Mouse (Mus musculus) cerebellum, adult (tissue): ENCODE data around the gene Mzf1.

Source experiments
- ATAC-seq: cut with Nextera tagmentation; 2 replicates; pipeline ENCODE4 v1.9.2; 2017; ENCODE audit warnings: mild to moderate bottlenecking, moderate library complexity, mixed read lengths; ENCODE audit not compliant: insufficient number of reproducible peaks, low FRiP score, low TSS enrichment

Mzf1 gene

DNA sequence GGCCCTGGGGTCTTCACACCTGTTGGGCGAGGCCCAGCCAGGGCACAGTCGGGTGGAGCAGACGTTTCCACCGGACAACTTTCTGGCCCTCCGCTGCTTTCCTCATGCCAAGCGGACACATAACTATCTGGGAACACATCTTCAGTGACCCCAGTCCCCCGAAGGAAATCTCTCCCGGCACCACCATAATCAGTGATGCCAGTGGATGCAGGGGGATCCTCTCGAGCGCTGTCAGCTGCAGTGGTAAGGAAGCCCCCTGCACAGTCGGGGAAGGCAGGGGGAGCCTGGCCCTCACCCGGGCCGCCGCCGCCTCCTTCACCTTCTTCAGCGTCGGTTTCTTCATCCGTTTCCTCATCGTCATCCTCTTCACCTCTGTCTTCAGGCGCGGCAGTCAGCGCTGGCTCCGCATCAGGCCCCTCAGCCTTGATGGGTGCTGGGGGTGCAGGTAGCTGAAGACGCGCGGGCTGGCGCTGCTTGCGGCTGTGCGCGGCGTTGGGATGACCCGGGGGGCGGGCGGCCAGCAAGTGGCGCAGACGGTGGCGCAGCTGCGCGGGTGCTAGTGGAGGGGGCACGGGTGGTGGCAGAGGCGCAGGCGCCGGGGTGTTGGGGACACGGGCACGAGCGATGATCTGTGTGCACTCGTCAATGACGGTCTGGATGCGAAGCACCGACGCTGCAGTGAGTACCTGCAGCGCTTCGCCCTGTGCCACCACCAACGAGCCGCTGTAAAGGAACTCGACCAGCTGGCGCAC is 47.0 kb downstream of the Mzf1 start:
- ATAC-seq: no peak

DNA sequence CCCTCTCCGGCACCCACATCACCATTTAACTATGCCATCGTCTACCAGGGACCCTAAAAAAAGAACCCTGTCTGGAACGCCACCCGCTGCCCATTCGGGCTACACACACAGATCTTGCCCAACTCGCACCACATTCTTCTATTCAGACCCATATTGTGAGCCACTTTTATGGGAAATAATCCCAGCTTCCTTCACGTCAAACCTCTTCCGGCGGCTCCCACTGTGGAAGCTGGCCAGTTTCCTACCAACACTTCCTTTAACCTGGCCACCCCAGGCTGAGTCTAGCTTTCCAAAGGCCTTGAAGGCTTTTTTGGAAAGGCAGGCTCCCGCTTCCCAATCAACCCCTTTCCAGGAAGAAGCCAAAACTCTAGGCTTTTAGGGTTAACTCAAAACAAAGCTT is 48.0 kb downstream of the Mzf1 start:
- ATAC-seq: no peak

DNA sequence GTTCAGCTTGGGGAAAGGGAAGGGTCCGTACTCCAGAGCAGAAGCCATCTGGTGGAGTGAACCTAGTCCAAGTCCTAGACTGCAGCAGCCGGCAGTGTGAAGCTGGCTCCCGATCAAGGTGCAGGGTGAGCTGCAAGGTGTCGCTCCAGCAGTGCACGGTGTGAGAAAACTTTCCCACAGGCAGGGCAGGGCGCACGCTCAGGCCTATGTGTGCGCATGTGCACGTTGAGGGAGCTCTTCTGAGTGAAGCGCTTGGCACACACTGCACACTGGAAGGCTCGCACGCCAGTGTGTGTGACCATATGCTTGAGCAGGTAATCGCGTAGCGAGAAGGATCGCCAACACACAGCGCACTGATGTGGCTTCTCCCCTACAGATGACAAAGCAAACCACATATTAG is 48.6 kb downstream of the Mzf1 start:
- no peak for ATAC-seq

DNA sequence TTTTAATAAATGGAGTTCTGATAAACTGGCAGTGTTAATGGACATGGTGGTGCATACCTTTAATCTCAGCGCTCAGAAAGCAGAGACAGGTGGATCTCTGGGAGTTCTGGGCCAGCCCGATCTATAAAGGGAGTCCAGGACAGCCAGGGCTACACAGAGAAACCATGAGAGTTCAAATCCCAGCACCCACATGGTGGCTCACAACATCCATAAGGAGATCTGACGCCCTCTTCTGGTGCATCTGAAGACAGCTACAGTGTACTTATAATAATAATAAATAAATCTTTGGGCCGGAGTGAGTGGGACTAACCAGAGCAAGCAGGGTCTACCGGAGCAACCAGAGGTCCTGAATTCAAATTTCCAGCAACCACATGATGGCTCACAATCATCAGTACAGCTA is 51.2 kb downstream of the Mzf1 start:
- ATAC-seq: no peak

DNA sequence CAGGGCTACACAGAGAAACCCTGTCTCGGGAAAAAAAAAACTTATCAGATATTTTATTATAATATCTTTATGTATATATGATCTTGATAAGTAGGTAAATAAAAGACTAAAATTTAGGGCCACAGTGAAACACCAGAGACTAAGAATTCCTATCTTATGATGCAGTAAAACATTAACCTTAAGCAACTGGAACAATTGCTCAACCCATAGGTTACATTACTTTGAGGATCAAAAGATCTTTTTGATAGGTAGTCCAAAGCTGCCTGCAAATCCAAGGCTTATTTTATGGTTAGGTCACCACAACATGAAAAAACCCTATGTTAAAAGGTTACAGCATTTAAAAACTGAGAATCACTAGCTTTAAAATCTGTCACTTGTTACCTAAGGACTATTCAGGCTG is 53.0 kb downstream of the Mzf1 start:
- ATAC-seq: no peak

DNA sequence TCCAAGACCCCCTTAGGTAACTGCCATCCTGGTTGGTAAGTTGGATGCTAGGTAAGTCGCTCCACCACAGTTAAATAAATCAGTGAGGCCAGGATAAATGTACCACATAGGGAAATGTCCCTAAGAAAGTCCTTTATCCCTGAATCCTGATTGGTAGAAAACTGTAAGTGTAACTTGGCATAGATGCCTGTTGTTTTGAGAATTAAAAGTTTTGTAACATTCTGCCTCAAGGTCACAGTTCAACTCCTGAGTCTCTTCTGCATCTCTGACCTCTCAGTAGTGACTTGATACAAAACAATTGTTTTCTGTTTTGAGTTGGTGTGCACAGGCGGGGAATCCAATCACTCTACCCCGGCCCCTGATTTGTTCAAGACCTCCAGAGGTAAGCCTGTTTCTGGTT is 55.7 kb downstream of the Mzf1 start, which contains the start of gene Trim28:
Gene Trim28, plus strand, starts transcription at position 264 of the 400 bp plus-strand sequence.
- ATAC-seq: no peak

DNA sequence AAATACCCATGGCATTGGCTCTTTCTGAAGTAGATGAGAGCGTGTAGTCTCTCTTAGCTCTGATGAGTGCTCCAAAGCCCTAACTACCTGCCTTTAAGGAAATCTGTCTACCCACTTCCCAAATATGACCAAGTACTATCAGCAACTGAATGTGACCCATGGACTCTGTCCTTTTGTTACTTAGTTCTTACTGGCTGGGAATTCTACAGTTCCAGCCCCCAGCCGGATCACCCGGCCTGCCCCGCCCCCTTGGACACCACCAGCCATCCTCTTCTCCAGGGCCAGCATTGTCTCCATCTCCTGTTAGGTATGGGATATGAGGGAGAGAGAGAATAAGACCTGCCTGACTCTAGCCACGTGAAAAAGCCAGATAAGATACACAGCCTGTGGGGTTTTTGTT is 56.5 kb downstream of the Mzf1 start, which contains the start of gene Slc27a5:
Gene Slc27a5, minus strand, starts transcription at position 140 of the 400 bp plus-strand sequence.
- no peak for ATAC-seq

DNA sequence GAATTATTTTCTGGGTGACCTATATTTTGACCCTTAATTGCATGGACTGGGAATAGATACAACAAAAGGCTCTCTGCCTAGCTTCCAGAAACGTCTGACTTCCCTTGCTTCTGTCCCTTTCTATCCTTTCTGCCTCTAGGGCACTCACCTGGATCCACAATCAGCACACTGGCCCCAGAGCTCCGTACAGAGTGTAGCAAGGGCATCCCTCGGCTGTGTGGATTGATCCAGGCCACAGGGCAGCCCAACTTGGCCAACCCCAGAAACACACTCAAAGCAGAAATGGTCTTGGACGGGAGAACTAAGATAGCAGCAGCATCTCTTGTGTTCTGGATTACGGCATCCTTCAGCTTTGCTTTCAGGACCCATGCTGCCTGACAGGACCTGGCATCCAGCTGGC is 57.3 kb downstream of the Mzf1 start:
- ATAC-seq: no peak

DNA sequence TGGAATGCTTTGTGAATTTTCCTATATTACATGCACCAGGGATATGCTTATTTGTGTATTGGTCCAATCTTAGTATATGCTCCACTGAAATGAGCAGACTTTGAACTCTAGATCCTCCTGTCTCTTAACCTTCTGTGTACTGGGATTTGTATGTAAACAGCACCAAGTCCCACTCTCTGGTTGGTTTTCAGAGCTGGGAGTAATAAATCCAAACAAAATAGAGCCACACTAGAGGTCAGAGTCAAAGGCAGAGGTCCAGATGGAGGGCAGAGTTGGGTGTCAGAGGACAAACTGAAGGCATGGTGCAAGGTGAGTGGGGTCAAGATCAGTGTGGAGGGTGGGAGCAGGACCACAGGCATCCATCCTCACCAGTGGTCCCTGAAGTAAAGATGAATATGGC is 58.7 kb downstream of the Mzf1 start:
- no peak for ATAC-seq

DNA sequence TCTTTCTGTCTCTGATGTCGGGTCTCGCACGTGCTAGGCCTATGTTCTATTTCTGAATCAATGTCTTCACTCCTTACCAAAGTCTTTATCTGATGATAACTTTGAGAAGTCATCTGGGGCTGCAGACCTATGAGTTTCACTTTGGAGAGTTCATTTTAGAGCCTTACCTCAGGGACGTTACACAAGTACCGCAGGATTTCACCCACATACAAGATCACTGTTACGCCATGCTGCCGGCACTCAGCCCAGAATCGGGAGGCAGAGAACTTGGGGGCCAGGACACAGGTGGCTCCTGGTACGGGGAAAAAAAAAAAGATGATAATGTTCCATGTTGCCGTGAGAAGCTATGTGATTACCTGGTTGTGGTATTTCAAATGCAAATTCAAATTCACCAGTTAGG is 61.4 kb downstream of the Mzf1 start:
- no peak for ATAC-seq
